Mouse (Mus musculus) C2C12 (cell line): ENCODE data around the gene Hap1. TPM values are rescaled to one million over a fixed set of nuclear protein-coding genes. Genes with fewer than 3 reads are reported as not detected.

Experiments
- H3K27me3 ChIP-seq: one replicate; pipeline ENCODE4 v1.6.1; 2011; ENCODE audit not compliant: control insufficient read depth, insufficient read depth, insufficient read length
- H3K36me3 ChIP-seq: one replicate; pipeline ENCODE4 v1.6.1; 2011; ENCODE audit not compliant: control insufficient read depth, insufficient read depth
- H3K4me3 ChIP-seq: one replicate; pipeline ENCODE4 v1.5.1; 2011; ENCODE audit warnings: mild to moderate bottlenecking, control low read depth; ENCODE audit not compliant: poor library complexity, insufficient read depth, severe bottlenecking
- H3K79me2 ChIP-seq: one replicate; pipeline ENCODE4 v1.6.1; 2011; ENCODE audit not compliant: control insufficient read depth, insufficient read depth
- H3K79me3 ChIP-seq: one replicate; pipeline ENCODE4 v1.6.1; 2011; ENCODE audit warnings: low read depth, control low read depth
- H3ac ChIP-seq: one replicate; pipeline ENCODE3; 2011; ENCODE audit warnings: low read depth; ENCODE audit not compliant: control insufficient read depth, insufficient read length
- CEBPB ChIP-seq: IDR thresholded peaks from one replicate; pipeline ENCODE4 v1.6.1; 2011; ENCODE audit warnings: low read depth, mild to moderate bottlenecking, control low read depth, moderate library complexity
- CTCF ChIP-seq: IDR thresholded peaks from one replicate; pipeline ENCODE4 v1.5.1; 2011; ENCODE audit not compliant: control insufficient read depth, insufficient read depth, insufficient read length
- FOSL1 ChIP-seq: IDR thresholded peaks from one replicate; pipeline ENCODE4 v1.8.0; 2011; ENCODE audit warnings: mild to moderate bottlenecking, low read length; ENCODE audit not compliant: poor library complexity, insufficient read depth, severe bottlenecking
- MAX ChIP-seq: IDR thresholded peaks from one replicate; pipeline ENCODE4 v1.6.1; 2011; ENCODE audit warnings: mild to moderate bottlenecking, control low read depth
- MYOD1 ChIP-seq: IDR thresholded peaks from one replicate; pipeline ENCODE4 v1.6.1; 2011; ENCODE audit warnings: low read depth; ENCODE audit not compliant: control insufficient read depth, insufficient read length
- MYOG ChIP-seq: IDR thresholded peaks from one replicate; pipeline ENCODE4 v1.6.1; 2011; ENCODE audit not compliant: control insufficient read depth, insufficient read length; ENCODE audit errors: extremely low read depth
- USF1 ChIP-seq: IDR thresholded peaks from one replicate; pipeline ENCODE4 v1.6.1; 2011; ENCODE audit warnings: low read depth, mild to moderate bottlenecking, control low read depth, moderate library complexity
- polyA plus RNA-seq: library from polyadenylated mRNA; unstranded; fragments of >200 nt; fragmentation: generic; extraction: Trizol; gene quantifications from one replicate; pipeline ENCODE4 v1.2.1, GENCODE M21; 2012; ENCODE audit warnings: missing spikeins

Hap1 gene
- polyA plus RNA-seq, 1 experiment, result 1.9 TPM

DNA sequence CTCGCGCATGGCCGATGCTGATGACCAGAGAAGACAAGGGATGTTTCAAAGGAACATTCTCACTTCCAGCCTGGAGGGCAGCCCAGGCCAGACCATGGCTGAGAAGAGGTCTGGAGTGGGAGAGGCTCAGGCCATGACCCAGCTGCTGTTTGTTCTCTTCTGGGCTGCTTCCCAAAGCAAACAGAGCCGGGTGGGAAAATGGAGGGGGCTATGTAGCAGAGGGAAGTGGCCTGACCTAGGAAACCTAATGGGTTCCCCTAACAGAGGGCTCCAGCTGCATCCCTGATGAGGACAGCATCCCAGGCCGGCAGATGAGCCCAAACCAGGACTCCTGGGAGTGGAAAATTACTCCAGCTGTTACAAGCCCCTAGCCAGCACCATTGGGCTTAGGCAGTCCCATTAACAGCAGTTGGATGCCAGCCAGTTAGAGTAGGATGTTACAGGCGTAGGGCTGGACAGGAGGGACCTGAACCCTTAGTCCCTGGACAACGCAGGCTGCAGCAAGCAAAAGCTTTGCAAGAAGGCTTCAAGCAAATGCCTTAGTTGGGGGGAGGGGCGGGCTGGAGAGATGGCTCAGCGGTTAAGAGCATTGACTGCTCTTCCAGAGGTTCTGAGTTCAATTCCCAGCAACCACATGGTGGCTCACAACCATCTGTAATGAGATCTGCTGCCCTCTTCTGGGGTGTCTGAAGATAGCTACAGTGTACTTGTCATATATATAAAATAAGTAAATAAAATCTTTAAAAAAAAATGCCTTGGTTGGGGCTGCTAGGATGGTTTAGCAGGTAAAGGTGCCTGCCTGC lies 35.4 kb upstream of the Hap1 start:
- H3K36me3 ChIP-seq, result peaks cover 6% of the 10 kb centered on the region
- no peaks in the 10 kb centered on the region for H3K27me3 ChIP-seq
- H3K79me3 ChIP-seq, result peaks cover 65% of the 10 kb centered on the region
- H3ac ChIP-seq, result no peak overlapping the region
- TF ChIP-seq CEBPB (no peak), MYOD1 (peak; percentile 73)
- H3K79me2 ChIP-seq, result peaks cover 99% of the 10 kb centered on the region
- H3K4me3 ChIP-seq, result no peak overlapping the region

DNA sequence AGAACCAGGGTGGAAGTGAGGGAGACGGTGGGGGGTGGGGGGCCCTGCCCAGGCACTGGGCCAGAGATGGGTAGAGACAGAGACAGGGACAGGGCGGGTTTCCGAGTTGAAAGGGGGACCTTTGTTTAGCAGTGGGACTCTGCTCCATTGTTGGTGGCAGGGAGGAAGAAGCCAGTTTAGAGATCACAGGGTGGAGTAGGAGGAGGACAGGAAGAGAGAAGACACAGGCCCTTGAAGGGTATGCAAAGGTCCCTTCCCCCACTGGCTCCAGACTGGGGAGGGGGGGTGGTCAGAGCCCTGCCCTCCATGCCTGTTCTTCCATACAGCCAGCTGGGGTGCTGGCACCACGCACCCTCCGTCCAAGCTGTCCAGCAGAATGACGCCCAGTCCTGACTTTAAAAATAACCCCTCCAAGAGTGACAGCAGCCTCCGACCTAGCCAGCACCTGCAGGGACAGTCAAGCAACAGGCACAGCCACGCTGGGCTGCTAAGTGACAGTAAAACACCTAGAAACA lies 34.1 kb upstream of the Hap1 start:
- Histone ChIP-seq H3K36me3 (peaks cover 16% of the 10 kb centered on the region), H3K4me3 (no peak overlapping the region), H3K27me3 (no peaks in the 10 kb centered on the region), H3ac (no peak overlapping the region), H3K79me2 (peaks cover 91% of the 10 kb centered on the region), H3K79me3 (peaks cover 60% of the 10 kb centered on the region)
- TF ChIP-seq MYOG (no peak), FOSL1 (no peak), USF1 (no peak), MYOD1 (no peak), MAX (no peak), CTCF (no peak), CEBPB (no peak)

DNA sequence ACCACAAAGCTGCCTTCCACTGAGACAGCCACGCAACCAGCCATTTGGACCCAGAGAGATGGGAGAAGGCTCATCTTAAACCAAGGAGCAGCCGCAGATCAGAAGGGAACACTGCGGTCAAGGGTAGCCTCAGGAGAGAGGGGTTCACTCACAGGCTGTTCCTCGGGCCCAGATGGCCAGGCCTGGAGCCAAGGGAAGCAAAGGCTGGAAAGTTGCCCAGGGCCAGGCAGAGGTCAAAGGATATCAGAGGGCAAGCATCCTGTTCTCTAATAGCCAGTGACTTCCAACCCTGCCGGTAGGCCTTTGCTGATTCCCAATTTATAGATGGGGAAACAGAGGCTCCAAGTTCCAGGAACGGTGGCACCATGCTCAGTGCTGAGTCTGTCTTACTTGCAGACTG lies 32.7 kb upstream of the Hap1 start:
- Histone ChIP-seq H3K79me2 (peaks cover 77% of the 10 kb centered on the region), H3K36me3 (peaks cover 30% of the 10 kb centered on the region), H3K79me3 (peaks cover 49% of the 10 kb centered on the region), H3ac (peak overlapping the region; percentile 3), H3K4me3 (no peak overlapping the region), H3K27me3 (no peaks in the 10 kb centered on the region)
- no peak for TF ChIP-seq FOSL1

DNA sequence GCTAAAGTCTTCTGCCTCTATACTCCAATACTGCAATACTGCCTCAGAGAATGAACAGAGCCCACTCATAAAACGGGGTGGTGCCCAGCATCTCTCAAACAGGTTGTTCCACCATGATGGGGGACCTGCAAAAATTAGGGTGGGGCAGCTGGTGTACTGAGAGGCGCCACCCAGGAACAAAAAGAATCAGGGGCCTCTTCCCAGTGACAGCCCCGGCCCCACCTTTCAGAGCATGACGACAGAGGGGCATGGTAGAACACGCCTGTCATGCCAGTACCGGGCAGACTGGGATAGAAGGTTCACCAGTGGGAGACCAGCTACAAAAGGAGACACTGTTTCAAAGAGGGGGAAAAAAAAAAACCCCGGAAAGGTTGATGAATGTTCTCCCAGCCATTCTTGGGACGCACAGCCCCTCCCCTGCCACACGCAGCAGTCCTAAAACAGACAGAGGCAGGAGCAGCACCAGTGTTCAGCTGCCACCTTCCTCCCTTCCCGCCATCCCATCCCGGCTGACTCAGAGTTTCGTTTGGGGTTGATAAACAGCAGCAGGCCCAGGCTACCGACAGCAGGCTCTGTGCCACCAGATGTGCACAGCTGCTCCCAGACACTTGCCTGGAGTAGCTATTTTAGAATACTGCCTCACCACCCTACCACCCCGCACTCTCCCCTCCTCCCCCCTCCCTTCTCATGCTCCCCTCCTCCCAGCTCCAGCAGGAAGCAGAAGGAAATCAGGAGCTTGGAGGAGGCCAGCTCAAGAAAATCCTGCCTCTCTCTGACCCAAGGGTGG lies 31.9 kb upstream of the Hap1 start:
- Histone ChIP-seq H3K79me2 (peaks cover 69% of the 10 kb centered on the region), H3K27me3 (no peaks in the 10 kb centered on the region), H3ac (no peak overlapping the region), H3K79me3 (peaks cover 41% of the 10 kb centered on the region), H3K36me3 (peaks cover 37% of the 10 kb centered on the region), H3K4me3 (no peak overlapping the region)
- TF ChIP-seq MYOD1 (peak; percentile 88), USF1 (no peak), MYOG (no peak), FOSL1 (peak; percentile 28), CEBPB (no peak), MAX (peak; percentile 70)

DNA sequence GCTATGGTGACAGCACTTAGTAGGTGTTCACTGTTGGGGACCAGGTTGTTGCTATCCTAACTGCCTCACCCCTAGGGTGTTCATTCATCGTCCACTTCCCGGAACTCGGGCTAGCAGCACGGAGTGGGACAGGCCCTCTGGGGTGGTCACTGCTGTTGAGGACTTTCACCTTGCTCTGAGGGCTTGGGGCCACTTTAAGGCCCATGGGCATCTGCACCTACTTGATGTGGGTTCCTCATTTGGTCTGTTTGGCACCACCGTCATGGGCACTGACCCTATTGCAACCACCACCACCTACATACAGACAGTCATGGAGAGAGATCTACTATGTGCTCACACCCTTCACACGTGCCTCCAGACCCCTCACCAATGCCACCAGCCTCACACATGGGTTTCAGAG lies 31.2 kb upstream of the Hap1 start:
- Histone ChIP-seq H3K36me3 (peaks cover 42% of the 10 kb centered on the region), H3K79me3 (peaks cover 36% of the 10 kb centered on the region), H3K27me3 (no peaks in the 10 kb centered on the region), H3ac (no peak overlapping the region), H3K4me3 (no peak overlapping the region), H3K79me2 (peaks cover 62% of the 10 kb centered on the region)
- no peak for TF ChIP-seq USF1
- no peak for TF ChIP-seq CEBPB
- no peak for TF ChIP-seq MYOD1
- no peak for TF ChIP-seq MYOG
- TF ChIP-seq CTCF, result no peak
- TF ChIP-seq MAX, result no peak
- no peak for TF ChIP-seq FOSL1

DNA sequence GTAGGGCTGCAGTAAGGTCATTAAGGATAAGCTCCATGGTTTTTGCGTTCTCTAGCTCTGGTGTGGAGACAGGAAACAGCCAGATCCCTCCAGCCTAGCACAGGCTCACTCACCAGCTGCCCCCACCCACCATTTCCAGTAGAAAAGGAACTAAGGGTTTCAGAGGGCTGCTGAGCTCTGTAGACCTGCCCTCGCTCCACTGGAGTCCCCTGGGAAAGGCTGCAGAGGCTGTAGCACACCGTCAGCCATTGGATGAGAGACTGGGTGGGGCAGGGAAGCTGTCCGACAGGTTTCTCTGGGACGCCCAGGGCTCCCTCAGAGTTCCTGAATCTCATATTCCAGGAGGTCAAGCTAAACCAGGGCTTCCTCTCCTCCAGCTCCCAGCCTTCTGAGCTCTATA lies 30.7 kb upstream of the Hap1 start:
- Histone ChIP-seq H3K79me2 (peaks cover 57% of the 10 kb centered on the region), H3ac (no peak overlapping the region), H3K4me3 (no peak overlapping the region), H3K27me3 (no peaks in the 10 kb centered on the region), H3K36me3 (peaks cover 47% of the 10 kb centered on the region), H3K79me3 (peaks cover 34% of the 10 kb centered on the region)
- TF ChIP-seq USF1 (no peak), CEBPB (no peak), FOSL1 (no peak), MAX (no peak), CTCF (no peak), MYOD1 (no peak), MYOG (no peak)
